Mouse (Mus musculus) urinary bladder, postnatal 36 days (tissue): ENCODE results near the gene Nanos3.
A peak's percentile ranks its signal among the peaks of the same experiment; 100 is the strongest.

Experiments
- DNase-seq, 2 experiments: peaks; one replicate each; pipeline ENCODE4 v3.0.0; 2022; ENCODE audit warnings: low spot score in 2 of 2, mixed read lengths in 1 of 2

The Nanos3 gene

DNA sequence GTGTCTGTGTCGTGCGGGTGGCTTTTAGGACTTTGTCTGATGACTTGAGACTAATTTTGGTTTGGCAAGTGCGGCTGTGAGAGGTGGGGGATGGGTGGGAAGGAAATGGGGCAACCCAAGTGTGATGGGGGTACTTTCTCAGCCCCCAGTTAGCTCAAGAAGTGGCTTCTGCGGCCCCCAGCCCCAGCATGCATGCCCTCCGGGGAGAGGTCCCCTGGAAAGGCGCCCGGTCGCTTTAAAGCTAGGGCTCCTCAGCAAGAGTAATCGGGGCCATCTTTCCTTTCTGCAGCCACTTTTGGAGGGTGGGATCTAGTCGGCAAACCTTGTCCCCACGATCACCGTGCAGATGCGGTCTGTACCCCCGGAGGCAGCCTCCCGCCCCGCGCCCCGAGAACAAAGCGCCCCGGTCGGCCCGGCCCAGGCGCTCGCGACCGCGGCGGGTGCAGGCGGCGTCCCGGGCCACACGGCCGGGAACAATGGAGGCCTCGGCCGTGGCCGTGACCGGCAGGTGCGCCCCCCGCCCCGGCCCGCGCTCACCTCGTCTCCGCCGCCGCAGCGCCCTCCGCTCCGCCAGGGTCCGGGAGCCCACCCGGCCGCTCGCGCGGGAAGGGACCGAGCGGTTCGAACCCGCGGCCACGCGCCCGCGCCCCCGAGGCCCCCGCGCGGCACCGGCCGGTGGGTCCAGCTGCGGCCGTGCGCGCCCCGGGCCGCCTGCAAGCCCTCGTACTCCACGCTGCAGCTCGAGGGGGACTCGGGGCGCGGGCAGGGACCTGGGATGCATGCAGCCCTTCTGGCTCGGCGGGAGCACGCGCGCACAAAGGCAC lies 1.5 kb downstream of the Nanos3 start:
- no peak for DNase-seq

- no peak for DNase-seq
Measured at GRCm38 (mm10) chr8:84182833-84183232, 2.2 kb downstream of the Nanos3 start.

DNA sequence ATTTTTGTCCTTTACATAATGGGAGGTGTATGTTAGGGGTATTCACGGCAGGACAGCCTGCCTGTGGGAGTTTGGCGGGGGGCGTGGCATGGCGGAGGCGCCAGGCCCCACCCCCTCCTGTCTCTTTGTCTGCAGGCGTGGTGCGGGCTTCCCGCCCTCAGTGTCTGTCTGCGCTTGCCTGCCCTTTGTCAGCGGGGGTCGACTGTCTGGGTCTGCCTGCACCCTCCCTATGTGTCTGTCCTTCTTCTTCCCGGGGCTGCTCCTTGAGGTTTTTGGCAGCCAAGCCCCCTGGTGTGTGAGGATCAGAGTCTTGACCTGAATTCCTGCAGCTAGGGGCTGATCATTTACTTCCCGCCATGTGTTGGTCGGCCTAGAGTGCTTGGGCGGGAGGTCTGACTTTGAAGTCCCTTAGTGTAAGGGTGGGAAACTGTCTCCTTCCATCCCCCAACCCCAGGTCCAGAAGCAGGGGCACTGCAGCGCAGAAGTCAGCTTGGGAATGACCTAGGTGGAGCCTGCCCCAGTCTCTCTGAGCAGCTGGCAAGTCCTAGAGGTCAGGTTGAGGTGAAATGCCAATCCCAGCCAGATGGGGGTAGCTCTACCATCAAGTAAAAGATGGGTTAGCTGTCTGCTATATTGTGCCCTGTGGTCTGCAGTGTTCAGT lies 4.4 kb downstream of the Nanos3 start:
- DNase-seq: no peak

- DNase-seq: no peak
Measured at GRCm38 (mm10) chr8:84179946-84180345, 5.1 kb downstream of the Nanos3 start.

DNA sequence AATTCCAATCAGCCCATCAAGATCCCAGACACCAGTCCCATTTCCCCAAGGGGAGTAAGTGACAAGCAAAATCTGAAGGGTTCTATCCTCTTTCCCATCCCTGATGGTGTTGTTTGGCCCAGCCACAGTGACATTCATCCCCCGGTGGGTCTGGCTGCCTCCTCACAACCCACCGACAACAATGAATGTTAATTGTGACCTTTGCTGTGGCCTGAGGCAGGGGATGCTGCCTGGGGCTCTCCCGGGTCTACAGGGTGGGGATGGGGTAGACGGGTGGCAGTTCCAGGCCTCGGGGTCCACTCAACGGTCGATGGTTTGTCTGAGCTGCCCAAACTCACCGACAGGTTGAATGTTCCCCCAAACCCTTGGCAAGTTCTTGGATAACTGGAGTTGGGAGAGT lies 6.4 kb downstream of the Nanos3 start:
- no peak for DNase-seq

- DNase-seq: no peak
Measured at GRCm38 (mm10) chr8:84177405-84177804, 7.6 kb downstream of the Nanos3 start.

DNA sequence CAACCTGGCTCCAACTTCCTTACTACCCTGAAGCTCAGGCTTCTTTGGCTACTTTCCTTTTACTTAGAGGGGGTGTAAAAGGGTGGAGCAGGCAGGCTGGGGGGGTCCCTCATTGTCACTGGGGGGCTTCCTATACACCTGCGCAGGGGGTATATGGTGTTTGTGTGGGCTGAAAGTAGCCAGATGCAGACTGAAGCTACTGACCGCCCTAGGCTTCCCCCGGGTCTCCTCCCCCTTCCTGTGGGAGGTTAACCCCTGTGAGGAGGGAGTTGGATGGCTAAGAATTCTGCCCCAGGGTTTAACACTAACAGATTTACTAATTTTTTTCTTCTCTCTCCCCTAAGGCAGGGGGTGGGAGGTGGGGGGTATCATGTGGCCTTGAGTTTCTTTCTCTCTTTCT lies 8.5 kb downstream of the Nanos3 start:
- no peak for DNase-seq

- no peak for DNase-seq
Measured at GRCm38 (mm10) chr8:84173861-84174260, 11.2 kb downstream of the Nanos3 start.

- no peak for DNase-seq
Measured at GRCm38 (mm10) chr8:84170096-84170495, 14.9 kb downstream of the Nanos3 start.

DNA sequence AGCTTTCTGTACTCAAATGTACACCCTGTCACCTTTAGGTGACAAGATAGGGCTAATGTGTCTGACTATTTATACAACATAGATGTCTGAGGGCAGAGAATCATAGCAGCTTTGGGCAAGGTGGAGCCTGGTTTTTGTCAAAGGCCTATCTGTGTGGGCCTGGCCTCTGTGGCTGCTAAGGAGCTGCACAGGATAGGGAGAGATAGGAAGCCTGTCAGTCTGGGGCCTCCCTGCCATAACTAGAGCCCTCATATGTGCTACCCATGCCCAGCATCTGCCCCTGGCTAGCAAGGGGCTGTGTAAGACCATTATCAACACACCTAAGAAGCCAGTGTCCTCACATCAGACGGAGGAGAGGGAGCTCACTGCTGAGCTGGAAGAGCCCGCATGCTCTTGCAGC lies 17.3 kb downstream of the Nanos3 start:
- DNase-seq: no peak

- DNase-seq: no peak
Measured at GRCm38 (mm10) chr8:84157620-84158019, 27.4 kb downstream of the Nanos3 start.

- no peak for DNase-seq
Measured at GRCm38 (mm10) chr8:84149181-84149580, 35.8 kb downstream of the Nanos3 start.

GRCm38 (mm10) chr8:84148531-84148850 lies 36.5 kb downstream of the Nanos3 start:
- DNase-seq: no peak

DNA sequence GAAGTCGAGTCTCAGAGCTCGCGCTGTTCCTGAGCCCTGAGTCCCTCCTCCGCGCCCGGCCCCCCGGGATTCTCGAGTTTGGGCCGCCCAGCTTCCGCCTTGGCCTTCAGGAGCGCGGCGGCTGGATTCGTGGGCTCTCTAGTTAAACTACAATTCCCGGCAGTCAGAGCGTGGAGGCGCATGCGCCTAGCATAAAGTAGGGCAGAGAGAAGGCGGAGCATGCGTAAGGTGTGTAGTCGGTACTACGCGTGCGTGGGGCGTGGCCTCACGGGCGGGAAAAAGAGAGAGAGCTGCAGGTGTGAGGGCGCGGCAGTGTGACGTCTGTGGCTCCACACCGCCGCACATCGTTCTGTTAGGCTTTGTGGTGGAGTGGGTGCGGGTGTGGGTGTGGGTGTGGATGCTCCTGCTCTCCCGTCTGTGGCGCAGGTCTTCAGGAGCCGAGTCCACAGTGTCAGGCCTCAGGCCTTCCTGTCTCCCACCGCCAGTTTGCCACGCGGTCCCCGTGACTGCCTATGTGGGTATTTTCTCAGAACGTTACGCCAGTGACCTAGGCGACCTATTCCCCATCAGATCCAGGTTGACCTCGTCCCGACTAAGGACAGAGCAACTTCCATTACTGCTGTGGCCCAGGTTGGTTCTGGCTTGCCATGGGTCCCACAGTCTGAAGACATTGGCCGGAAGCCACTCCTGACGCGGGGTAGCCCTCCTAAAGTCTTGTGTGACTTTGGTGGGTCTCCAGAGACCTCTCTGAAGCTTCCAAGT lies 37.1 kb downstream of the Nanos3 start, which contains the start of the genes Cc2d1a and 4930432K21Rik:
TSS of gene Cc2d1a (minus strand) at position 168 of the 762 bp plus-strand sequence.
TSS of gene 4930432K21Rik (plus strand) at position 257 of the 762 bp plus-strand sequence.
- peak; percentile 91 to 95 for DNase-seq

DNA sequence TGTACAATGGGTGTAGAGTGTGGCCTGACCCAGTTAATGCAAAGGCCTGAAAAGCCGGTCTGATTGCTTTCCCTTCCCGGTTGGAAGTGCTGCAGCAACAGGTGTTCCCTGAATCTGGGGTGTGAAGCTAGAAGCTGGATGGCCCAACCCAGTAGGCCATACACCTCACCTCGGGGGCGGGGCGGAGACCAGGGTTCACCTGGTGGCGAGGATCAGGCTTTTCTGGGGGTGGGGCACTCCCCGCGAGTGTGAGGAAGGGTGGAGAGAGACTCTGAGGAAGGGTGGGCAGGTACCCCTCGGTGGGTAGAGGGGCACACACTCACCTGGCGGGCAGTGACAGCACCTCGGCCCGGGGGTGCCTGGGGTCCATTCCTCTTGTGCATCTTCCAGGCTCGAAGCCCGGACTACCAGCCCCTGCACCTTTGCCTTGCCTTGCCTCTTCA lies 37.7 kb downstream of the Nanos3 start:
- DNase-seq: peak; percentile 57 to 58

DNA sequence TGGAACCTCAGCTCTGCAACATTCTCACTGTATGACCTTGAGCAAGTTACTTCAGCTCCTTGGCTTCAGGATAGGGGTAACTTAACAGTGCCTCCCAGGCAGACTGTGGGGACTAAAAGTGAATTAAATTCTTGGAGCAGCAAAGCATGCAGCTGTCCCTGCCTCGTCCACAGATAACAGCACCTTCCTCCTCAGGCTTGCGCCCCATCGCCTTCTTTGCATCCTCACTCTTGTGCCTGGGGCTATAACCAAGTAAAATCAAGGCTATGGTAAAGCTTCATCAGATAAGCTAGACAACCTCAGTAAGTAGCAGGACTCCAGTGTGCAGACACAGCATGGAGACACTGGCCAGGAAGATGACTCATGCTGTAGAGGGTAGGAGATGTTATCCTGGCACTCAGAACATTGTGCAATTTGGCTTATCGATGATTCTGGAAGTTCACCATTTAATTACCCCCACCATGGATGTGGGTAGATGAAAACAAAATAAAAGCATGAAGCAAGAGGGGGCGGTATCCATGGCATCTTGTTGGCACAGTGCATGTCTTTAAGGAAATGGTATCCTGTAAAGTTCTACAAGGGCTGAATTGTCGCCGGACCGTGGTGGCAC lies 40.3 kb downstream of the Nanos3 start:
- DNase-seq: no peak

DNA sequence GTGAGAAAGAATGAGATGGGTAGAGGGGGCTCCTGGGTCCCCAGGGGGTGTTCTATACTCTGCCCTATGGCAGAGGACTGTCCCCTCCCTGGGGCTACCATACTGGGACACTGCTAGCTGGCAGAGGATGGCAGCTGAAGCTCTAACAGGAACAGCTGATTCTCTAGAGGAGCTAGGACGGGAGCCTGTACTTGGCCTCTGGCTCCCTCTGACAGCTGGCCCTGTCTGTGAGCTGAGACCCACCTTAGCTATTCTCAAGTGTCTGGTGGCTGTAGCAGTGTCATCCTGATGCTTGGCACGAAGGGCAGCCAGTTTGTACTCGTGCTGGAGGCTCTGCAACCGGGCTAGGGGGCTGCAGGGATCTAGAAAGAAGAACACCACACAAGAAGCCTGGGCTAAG lies 44.2 kb downstream of the Nanos3 start:
- no peak for DNase-seq

- DNase-seq: no peak
Measured at GRCm38 (mm10) chr8:84137848-84138247, 47.2 kb downstream of the Nanos3 start.

DNA sequence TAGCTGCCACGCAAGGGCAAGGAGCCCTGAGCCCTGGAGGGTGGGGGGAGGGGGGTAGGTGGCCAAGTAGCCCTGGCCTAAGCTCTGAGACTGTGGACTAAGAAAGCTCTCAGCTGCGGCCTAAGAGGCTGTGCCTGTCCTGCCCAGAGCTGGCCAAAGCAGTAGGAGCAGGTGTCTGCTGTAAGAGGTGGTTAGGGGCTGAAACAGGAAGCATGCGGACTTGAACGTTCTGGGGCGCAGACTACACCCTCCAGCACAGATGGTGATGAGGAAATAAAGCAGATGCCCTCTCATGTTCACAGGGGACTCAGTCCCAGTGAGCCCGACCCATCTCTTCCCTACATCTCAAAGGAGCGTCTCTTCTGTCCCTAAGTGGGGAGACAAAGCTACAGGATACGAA lies 52.8 kb downstream of the Nanos3 start:
- DNase-seq: no peak

DNA sequence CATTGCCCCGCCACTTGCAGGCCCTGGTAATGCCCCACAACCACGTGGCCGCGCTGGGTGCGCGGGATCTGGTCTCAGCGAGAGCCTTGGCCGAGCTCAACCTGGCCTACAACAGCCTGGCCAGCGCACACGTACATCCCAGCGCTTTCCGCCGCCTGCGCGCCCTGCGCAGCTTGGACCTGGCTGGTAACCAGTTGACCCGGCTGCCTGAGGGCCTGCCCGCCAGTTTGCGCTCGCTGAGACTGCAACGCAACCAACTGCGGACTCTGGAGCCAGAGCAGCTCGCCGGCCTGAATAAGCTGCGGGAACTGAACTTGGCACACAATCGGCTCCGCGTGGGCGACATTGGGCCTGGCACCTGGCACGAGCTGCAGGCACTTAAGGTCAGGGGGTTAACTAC lies 54.2 kb downstream of the Nanos3 start:
- DNase-seq: no peak

GRCm38 (mm10) chr8:84128277-84128676 lies 56.7 kb downstream of the Nanos3 start:
- no peak for DNase-seq
